Mouse (Mus musculus) CH12F3 (cell line): Measurements from ENCODE around the gene Prelid1.

Source experiments
- in situ Hi-C: fragments of 300-500 bp; cut with MboI; formaldehyde crosslinking; loops from 2 replicates; pipeline ENCODE4 v1.14.3; 2020; ENCODE audit warnings: low sequenced_read_pairs

Prelid1 gene

DNA sequence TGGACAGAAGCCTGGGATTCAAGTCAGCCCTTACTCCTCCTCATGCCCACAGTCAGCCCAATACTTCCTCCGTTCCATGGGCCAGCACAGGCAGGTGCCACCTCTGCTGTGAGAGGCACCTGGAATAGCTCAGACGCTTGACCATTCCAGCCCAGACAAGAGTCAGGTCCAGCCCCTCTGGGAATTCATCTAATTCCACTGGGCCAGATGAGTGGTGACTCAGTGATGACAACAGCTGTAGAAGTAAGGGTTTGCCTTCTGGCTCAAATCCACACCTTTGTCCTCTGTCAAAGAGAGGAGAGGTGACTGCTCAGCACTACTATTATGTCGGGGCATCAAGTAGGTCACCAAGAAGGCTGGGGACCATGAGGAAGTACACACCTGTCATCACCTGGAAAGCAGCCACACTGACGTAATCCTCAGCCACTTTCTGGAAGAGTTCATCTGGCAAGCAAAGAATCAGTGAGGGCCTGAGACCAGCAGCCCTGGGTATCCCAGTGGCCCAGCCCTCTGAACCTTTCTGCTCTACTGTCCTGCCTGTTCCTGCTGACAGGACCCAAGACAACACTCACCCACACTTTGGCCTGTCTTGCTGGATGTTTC is at the start of gene Prelid1:
Gene Prelid1 (plus strand): TSS at position 570 of the 603 bp plus-strand sequence.
- in situ Hi-C loops, result no loop called here

DNA sequence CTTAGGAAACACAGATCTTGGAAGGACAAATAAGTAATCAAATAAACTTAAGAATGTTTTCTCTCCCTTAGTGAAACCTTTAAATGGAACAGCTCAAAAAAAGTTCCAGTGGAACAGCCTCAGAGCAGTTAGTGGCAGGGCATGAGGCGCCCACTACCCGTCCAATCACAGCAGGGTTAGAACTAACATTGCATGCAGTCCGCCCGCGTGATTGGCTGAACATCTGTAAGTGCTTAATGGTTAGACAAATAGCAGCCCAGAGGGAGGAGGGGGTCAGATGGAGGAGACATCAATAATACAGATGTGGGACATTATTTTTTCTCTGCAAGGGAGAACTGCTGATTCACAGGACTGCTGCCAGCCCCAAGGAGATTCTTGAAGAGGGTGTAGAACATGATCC is 43.1 kb upstream of the Prelid1 start:
- in situ Hi-C loops, result no loop called here

DNA sequence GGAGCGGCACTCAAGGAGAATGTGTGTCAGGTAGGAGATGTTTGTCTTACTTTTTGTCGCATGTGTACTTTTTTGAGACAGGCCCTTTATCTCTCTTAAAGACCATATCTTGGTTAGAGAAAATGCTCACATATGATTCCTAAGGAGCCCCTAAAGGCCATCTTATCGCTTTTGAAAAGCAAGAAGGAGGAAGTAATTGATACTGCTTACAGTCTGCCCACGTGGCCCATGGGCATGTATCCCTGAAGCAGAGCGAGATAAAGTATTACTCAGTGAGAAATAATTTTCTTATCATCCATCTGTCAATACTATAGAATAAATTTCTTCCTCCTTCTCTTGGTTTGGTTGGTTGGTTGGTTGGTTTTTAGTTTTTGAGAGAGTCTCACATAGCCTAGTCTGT is 42.7 kb upstream of the Prelid1 start:
- in situ Hi-C loops, result no loop called here

DNA sequence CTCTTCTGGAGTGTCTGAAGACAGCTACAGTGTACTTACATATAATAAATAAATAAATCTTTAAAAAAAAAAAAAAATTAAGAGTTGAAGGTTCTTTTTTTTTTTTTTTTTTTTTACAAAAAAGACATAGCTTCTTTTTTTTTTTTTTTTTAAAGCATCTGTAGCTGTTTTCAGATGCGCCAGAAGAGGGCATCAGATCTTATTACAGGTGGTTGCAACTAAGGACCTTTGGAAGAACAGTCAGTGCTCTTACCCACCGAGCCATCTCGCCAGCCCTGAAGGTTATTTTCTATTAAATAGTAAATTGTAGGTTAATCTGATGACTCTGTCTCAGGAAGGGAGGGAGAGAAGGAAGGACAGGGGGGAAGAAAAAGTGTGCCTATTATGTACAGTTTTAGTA is 31.4 kb upstream of the Prelid1 start:
- in situ Hi-C loops, result no loop called here

GRCm38 (mm10) chr13:55296760-55297159 is 23.5 kb upstream of the Prelid1 start:
- in situ Hi-C loops, result no loop called here

GRCm38 (mm10) chr13:55300913-55301312 is 19.4 kb upstream of the Prelid1 start:
- in situ Hi-C loops, result no loop called here

- in situ Hi-C loops, result no loop called here
Measured at GRCm38 (mm10) chr13:55312028-55312630, 8.2 kb upstream of the Prelid1 start.

- in situ Hi-C loops, result no loop called here
Measured at GRCm38 (mm10) chr13:55313051-55313450, 7.2 kb upstream of the Prelid1 start.

GRCm38 (mm10) chr13:55314891-55315412 is 5.3 kb upstream of the Prelid1 start:
- in situ Hi-C loops, result no loop called here

DNA sequence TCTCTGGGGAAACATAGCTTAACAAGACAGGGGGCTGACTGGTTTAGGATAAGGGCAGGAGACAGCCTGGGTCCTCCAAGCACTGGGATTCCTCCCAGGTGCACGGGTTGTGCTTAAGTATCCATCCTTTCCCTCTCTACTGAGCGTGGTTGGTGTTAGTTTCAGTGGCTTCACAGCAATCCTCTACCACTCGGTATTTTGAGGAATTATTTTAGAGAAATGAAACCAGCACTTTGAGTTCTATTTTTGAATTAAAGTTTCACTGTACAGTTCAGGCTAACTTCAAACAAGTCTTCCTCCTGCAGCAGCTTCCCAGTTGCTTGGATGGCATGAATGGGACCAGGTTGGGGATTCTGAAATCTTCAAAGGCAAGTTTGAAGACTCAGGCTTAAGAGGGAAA is 1.9 kb upstream of the Prelid1 start:
- in situ Hi-C loops, result no loop called here

GRCm38 (mm10) chr13:55321434-55322129 is 1.3 kb downstream of the Prelid1 start, which contains the start of gene Rab24:
Gene Rab24, minus strand, starts transcription at chr13:55321946.
- in situ Hi-C loops, result no loop called here

DNA sequence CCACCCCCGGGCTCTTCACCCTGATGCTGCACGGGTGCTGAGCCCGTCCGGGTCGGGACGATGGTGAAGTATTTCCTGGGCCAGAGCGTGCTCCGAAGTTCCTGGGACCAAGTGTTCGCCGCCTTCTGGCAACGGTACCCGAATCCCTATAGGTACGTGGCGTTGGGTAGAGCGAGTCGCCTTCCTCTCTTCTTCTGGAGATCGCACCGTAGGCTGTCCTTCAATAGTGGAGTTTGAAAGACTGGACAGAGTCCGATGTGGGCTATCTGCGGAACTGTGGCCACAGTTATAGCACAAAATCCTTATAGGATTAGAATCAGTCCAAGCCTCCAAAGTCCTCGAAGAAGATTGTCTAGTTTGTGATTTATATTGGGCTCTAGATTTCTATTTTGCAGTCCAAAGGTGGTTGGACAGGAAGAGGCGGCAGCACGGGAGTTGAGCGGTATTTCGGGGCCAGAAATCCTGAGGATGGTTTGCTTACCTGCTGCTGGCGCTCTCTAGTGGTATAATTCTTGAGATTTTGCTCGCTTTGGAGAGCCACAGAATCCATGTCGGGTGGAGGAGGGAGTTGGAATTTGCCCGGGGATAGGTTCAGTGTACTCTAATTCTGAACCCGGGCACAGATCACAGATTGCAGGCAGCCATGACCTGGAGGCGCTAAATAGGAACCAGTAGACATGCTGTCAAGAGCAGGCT is 2.0 kb downstream of the Prelid1 start:
- in situ Hi-C loops, result no loop called here

DNA sequence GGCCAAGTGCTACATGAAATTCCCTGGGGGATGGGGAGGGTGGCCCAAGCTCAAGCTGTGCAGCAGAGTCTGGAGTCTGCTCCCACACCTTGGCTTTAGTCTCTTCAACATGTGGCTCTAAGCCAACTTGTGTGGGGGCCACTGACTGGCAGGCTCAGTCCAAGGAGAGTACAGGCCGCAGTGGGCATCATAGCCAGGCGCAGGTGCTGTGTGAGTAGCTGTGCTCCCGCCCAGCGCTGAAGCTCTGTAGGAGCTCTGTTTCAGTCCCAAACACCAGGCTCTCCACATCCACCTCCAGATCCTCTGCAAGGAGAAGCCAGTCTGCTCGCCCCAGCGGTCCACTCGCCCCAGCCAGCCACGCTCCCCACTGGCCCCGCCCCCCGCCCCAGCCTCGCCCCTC is 5.3 kb downstream of the Prelid1 start:
- in situ Hi-C loops, result no loop called here

DNA sequence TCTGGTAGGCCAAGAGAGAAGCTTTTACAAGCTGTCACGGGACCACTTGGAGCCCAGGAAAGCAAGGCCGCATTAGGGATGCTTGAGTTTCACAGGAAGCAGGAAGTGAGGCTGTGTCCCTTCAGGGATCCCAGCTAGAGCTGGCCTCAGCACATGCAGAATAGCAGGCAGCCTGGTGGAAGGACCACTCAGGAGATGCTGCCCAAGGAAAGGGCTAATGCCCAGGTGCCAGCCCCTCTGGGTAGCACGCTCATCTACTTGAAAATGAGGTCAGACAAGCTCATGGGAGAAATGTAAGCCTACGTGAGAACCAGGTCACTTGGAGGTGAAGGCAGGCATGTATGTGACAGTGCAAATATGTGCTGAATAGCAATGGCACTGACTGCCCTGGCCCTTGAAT is 6.9 kb downstream of the Prelid1 start:
- in situ Hi-C loops, result no loop called here

DNA sequence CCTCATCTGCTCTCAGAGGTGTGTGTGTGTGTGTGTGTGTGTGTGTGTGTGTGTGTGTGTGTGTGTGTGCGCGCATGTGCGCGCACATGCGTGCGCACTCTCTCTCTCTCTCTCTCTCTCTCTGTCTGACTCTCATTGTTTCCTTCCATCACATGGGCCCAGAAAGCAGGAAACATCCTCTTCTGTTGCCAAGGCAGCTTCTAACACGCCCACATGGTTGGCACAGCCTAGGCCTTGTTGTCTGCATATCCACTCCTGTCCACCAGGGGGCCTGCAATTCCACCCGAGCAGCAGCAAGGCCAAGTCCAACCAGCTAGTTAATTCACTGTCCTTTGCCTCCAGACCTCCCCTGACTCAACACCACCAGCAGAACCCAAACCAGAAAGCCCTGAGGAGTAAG is 7.3 kb downstream of the Prelid1 start:
- in situ Hi-C loops, result no loop called here

DNA sequence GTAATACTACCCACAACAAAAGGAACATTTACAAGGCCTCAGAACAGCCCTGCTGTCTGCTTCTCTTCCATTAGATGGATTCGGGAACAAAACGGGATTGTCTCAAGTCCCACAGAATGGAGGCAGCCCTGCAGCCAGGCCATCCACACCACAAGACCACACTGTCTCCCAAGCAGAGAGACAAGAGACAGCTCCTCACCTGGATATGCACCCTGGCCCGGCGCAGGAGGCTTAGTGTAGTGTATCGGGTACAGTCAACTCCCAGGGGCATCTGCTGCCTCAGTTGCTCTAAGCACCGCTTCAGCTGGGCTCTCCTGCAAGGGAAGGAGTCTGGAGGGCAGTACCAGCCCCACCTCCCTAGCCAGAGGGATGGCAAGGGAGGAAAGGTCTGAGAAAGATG is 7.9 kb downstream of the Prelid1 start:
- in situ Hi-C loops, result no loop called here

GRCm38 (mm10) chr13:55328641-55329040 is 8.3 kb downstream of the Prelid1 start:
- in situ Hi-C loops, result no loop called here

- in situ Hi-C loops, result no loop called here
Measured at GRCm38 (mm10) chr13:55329109-55329682, 8.9 kb downstream of the Prelid1 start.

- in situ Hi-C loops, result no loop called here
Measured at GRCm38 (mm10) chr13:55329683-55330566, 9.6 kb downstream of the Prelid1 start, which contains the start of gene Mxd3. Gene Mxd3, minus strand, starts transcription at chr13:55329823.
